Mouse (Mus musculus) G1E (cell line): ENCODE data around the gene Pdzd9. TPM values are rescaled to one million over a fixed set of nuclear protein-coding genes. Genes with fewer than 3 reads are reported as not detected.
"Not testable (repeated sequence)": the region's sequence is repeated elsewhere in the genome, so short reads cannot be mapped to it uniquely, and the experiment has no call there.

Experiments
- ATAC-seq: 2 replicates; pipeline ENCODE4 v1.8.0; 2016; ENCODE audit warnings: mild to moderate bottlenecking; ENCODE audit not compliant: insufficient number of reproducible peaks, poor library complexity, low FRiP score, severe bottlenecking; ENCODE audit errors: extremely low read depth
- DNase-seq: peaks from one replicate; pipeline ENCODE4 v3.0.0; 2012; ENCODE audit warnings: low spot score
- H3K27me3 ChIP-seq: 2 replicates; pipeline ENCODE4 v1.6.1; 2012; ENCODE audit warnings: mild to moderate bottlenecking, low read length, inconsistent platforms; ENCODE audit not compliant: insufficient read depth
- H3K36me3 ChIP-seq: replicated peaks from 2 replicates; pipeline ENCODE3; 2012; ENCODE audit warnings: mild to moderate bottlenecking, inconsistent platforms
- H3K4me1 ChIP-seq: 2 replicates; pipeline ENCODE4 v1.6.1; 2012; ENCODE audit warnings: low read depth, low read length, inconsistent platforms, mixed read lengths; ENCODE audit not compliant: insufficient read depth
- H3K4me3 ChIP-seq: 2 replicates; pipeline ENCODE4 v1.5.1; 2012; ENCODE audit warnings: low read depth, mild to moderate bottlenecking, inconsistent platforms, low read length, moderate library complexity, mixed read lengths
- H3K9me3 ChIP-seq: replicated peaks from 2 replicates; pipeline ENCODE4 v1.6.1; 2012; ENCODE audit warnings: inconsistent platforms
- CTCF ChIP-seq: IDR thresholded peaks from 2 replicates; pipeline ENCODE4 v1.5.1; 2012; ENCODE audit warnings: low read depth, low read length, inconsistent platforms, mixed read lengths
- GATA1 ChIP-seq: IDR thresholded peaks from 2 replicates; pipeline ENCODE4 v1.6.1; 2012; ENCODE audit warnings: borderline replicate concordance, low read length, inconsistent platforms, mixed read lengths
- GATA2 ChIP-seq: IDR thresholded peaks from 2 replicates; pipeline ENCODE4 v1.6.1; 2012; ENCODE audit warnings: low read depth, low read length, inconsistent platforms, borderline replicate concordance
- POLR2AphosphoS5 ChIP-seq: IDR thresholded peaks from 2 replicates; pipeline ENCODE4 v1.6.1; 2012; ENCODE audit warnings: low read depth, low read length, inconsistent platforms; ENCODE audit not compliant: insufficient replicate concordance
- TAL1 ChIP-seq: conservative IDR thresholded peaks from 2 replicates; pipeline ENCODE4 v1.6.1; 2012; ENCODE audit warnings: low read depth, low read length, inconsistent platforms, mixed read lengths
- polyA plus RNA-seq: library from polyadenylated mRNA; stranded (reverse); fragments of >175 nt; gene quantifications from 2 replicates; pipeline ENCODE4 v1.2.3, GENCODE M21; 2012
- total RNA-seq, 2 experiments: library from RNA; stranded (forward) in 1 of 2; stranded (reverse) in 1 of 2; fragments of 200-1000 nt in 1 of 2; fragments of >200 nt in 1 of 2; fragmentation: Nextera tagmentation in 1 of 2; gene quantifications; 2 replicates each; pipeline ENCODE4 v1.2.3; 2014 to 2017

Gene Pdzd9
- total RNA-seq (2014; fragmentation: Nextera tagmentation), result not detected in 2 replicates
- 0.38 and 0.46 TPM in 2 replicates for total RNA-seq (2017)
- not detected in 2 replicates for polyA plus RNA-seq

GRCm38 (mm10) chr7:120670153-120670875 lies at the start of gene Pdzd9:
Pdzd9 (minus strand) TSS chr7:120670343.
- Histone ChIP-seq H3K9me3 (no peaks in the 10 kb centered on the region), H3K27me3 (peaks cover 18% of the 10 kb centered on the region), H3K4me3 (no peak within 1 kb of the TSS), H3K4me1 (peaks cover 18% of the 10 kb centered on the region), H3K36me3 (peaks cover 8% of the 10 kb centered on the region)
- DNase-seq, result no peak
- TF ChIP-seq TAL1, result no peak
- peak; percentile 72 for TF ChIP-seq CTCF
- no peak; the same call in 1 of the 2 replicates for ATAC-seq

- H3K36me3 ChIP-seq, result peaks cover 47% of the 10 kb centered on the region
- H3K9me3 ChIP-seq, result no peaks in the 10 kb centered on the region
- peaks cover 24% of the 10 kb centered on the region for H3K4me1 ChIP-seq
- H3K4me3 ChIP-seq, result no peak overlapping the region
- no peak for DNase-seq
- no peaks in the 10 kb centered on the region for H3K27me3 ChIP-seq
- no peak for TF ChIP-seq CTCF
- TF ChIP-seq GATA1, result no peak
- TF ChIP-seq POLR2AphosphoS5, result no peak
- TF ChIP-seq TAL1, result no peak
- no peak for TF ChIP-seq GATA2
- ATAC-seq, result no peak
Measured at GRCm38 (mm10) chr7:120717261-120717660, 47.1 kb upstream of the Pdzd9 start.

- not testable (repeated sequence) for DNase-seq, H3K27me3 ChIP-seq, ATAC-seq, H3K4me3 ChIP-seq, H3K9me3 ChIP-seq
- Histone ChIP-seq H3K4me1 (peaks cover 25% of the 10 kb centered on the region), H3K36me3 (peaks cover 37% of the 10 kb centered on the region)
Measured at GRCm38 (mm10) chr7:120713951-120714350, 43.8 kb upstream of the Pdzd9 start.

- no peak for DNase-seq
- TF ChIP-seq POLR2AphosphoS5, result no peak
- no peak for TF ChIP-seq GATA1
- TF ChIP-seq TAL1, result 0 out of 2 replicates have a peak, but pooled peaks have one; percentile 15
- Histone ChIP-seq H3K27me3 (no peaks in the 10 kb centered on the region), H3K36me3 (peaks cover 31% of the 10 kb centered on the region), H3K9me3 (no peaks in the 10 kb centered on the region), H3K4me3 (no peak overlapping the region), H3K4me1 (peaks cover 22% of the 10 kb centered on the region)
- ATAC-seq, result 0 out of 2 replicates have a peak, but pooled peaks have one; percentile 15
Measured at GRCm38 (mm10) chr7:120713225-120713624, 43.1 kb upstream of the Pdzd9 start.

- DNase-seq (no peak), ATAC-seq (no peak)
- no peaks in the 10 kb centered on the region for H3K9me3 ChIP-seq
- peaks cover 31% of the 10 kb centered on the region for H3K36me3 ChIP-seq
- TF ChIP-seq GATA1 (no peak), POLR2AphosphoS5 (no peak), GATA2 (no peak), TAL1 (no peak), CTCF (no peak)
- H3K27me3 ChIP-seq, result no peaks in the 10 kb centered on the region
- peaks cover 23% of the 10 kb centered on the region for H3K4me1 ChIP-seq
- H3K4me3 ChIP-seq, result no peak overlapping the region
Measured at GRCm38 (mm10) chr7:120712071-120712470, 41.9 kb upstream of the Pdzd9 start.

- H3K4me3 ChIP-seq, result no peak overlapping the region
- DNase-seq, result no peak
Measured at GRCm38 (mm10) chr7:120703888-120704287, 33.7 kb upstream of the Pdzd9 start.

GRCm38 (mm10) chr7:120699586-120699985 lies 29.4 kb upstream of the Pdzd9 start:
- H3K4me3 ChIP-seq, result no peak overlapping the region
- H3K36me3 ChIP-seq, result peaks cover 41% of the 10 kb centered on the region
- ATAC-seq (no peak), DNase-seq (no peak)
- H3K27me3 ChIP-seq, result no peaks in the 10 kb centered on the region
- peaks cover 63% of the 10 kb centered on the region for H3K4me1 ChIP-seq
- no peak for TF ChIP-seq TAL1
- no peak for TF ChIP-seq GATA1
- no peak for TF ChIP-seq CTCF
- TF ChIP-seq GATA2, result no peak
- TF ChIP-seq POLR2AphosphoS5, result no peak
- H3K9me3 ChIP-seq, result no peaks in the 10 kb centered on the region

More at GRCm38 (mm10) chr7:120703888-120704287, 33.7 kb upstream of the Pdzd9 start:
- peaks cover 40% of the 10 kb centered on the region for H3K4me1 ChIP-seq
- H3K27me3 ChIP-seq, result no peaks in the 10 kb centered on the region
- ATAC-seq, result no peak
- peaks cover 35% of the 10 kb centered on the region for H3K36me3 ChIP-seq
- no peak for TF ChIP-seq TAL1
- no peak for TF ChIP-seq CTCF
- no peak for TF ChIP-seq GATA1
- no peak for TF ChIP-seq POLR2AphosphoS5
- TF ChIP-seq GATA2, result no peak
- H3K9me3 ChIP-seq, result no peaks in the 10 kb centered on the region
